In genomic region chr11:107705476-107706074, GRCm38 (mm10) we compare ENCODE assay signal across 14 mouse cellular contexts. TPM values are rescaled to one million over a fixed set of nuclear protein-coding genes. Genes with fewer than 3 reads are reported as not detected.
DNase-seq lines count a peak whose midpoint lies in the region; ATAC-seq and TF ChIP-seq lines count a peak whose summit lies in the region.
"Had no signal": no experiment of that assay in that cellular context is flagged by ENCODE, and none has a peak within 500 bp of the region (broad histone marks: within the 10 kb centered on the region; RNA-seq: fewer than 3 reads in every experiment).

No protein-coding gene starts in this region.

- TF ChIP-seq POLR2A in kidney, adult 2 months (IDR thresholded peaks at IDR 0.05; ENCODE audit: low read depth, low read length): no peak

- no peak for TF ChIP-seq CTCF in kidney, adult 2 months (conservative IDR thresholded peaks at IDR 0.05; ENCODE audit: insufficient read depth, insufficient read length, low read depth, low read length)

- intact Hi-C loops in heart, postnatal 14 days (cut with DNase I): no loop called here

- DNase-seq in kidney, adult 2 months: no peak
- DNase-seq in ZHBTc4 (ENCODE audit: low read depth, low spot score): peak; percentile 71
- DNase-seq in cerebellum, postnatal 10 days: peak; percentile 53 to 60
- no peak for DNase-seq in heart, postnatal 14 days
- DNase-seq in spleen, postnatal 4 days (ENCODE audit: low spot score in 2 of 2): no peak
- DNase-seq in urinary bladder, adult 18-20 months (ENCODE audit: low spot score in 2 of 2): no peak
- DNase-seq: adrenal gland, postnatal 36 days; thymus, adult 2 months had no signal

- peak; percentile 30; the same call in 1 of the 2 replicates for ATAC-seq in kidney, embryonic 14.5 days (ENCODE audit: low FRiP score, low TSS enrichment)
- ATAC-seq in lung, embryonic 15.5 days (ENCODE audit: borderline replicate concordance, extremely low read depth, low FRiP score, low TSS enrichment): peak; percentile 60; the same call in 1 of the 2 replicates

- H3K4me3 ChIP-seq in kidney, embryonic 14.5 days (ENCODE audit: low read length): no peak overlapping the region
- no peak overlapping the region for H3K4me3 ChIP-seq in kidney, adult 2 months (ENCODE audit: insufficient read depth, low read depth, low read length)
- H3K4me3 ChIP-seq in lung, embryonic 15.5 days: no peak overlapping the region
- H3K4me3 ChIP-seq: erythroblast, embryonic 14.5 days; hindbrain, embryonic 15.5 days; limb, embryonic 12.5 days; megakaryocyte, embryonic 14.5 days had no signal

- 43% methylated on average over 11 of the region's 11 CpGs for WGBS in kidney, embryonic 14.5 days
- WGBS in kidney, adult 2 months: 45% methylated on average over 11 of the region's 11 CpGs
- 56% methylated on average over 11 of the region's 11 CpGs for WGBS in lung, embryonic 15.5 days

- H3K36me3 ChIP-seq in kidney, embryonic 14.5 days (ENCODE audit: control insufficient read depth, insufficient read depth, low read length): no peaks in the 10 kb centered on the region
- no peaks in the 10 kb centered on the region for H3K36me3 ChIP-seq in kidney, adult 2 months (ENCODE audit: control insufficient read depth, insufficient read depth, low read length)
- no peaks in the 10 kb centered on the region for H3K36me3 ChIP-seq in lung, embryonic 15.5 days
- H3K36me3 ChIP-seq: hindbrain, embryonic 15.5 days; limb, embryonic 12.5 days had no signal

- peak overlapping the region; percentile 13; the same call in 1 of the 2 replicates for H3K9ac ChIP-seq in kidney, embryonic 14.5 days (ENCODE audit: low read depth, low read length)
- H3K9ac ChIP-seq in lung, embryonic 15.5 days: no peak overlapping the region
- H3K9ac ChIP-seq: hindbrain, embryonic 15.5 days; limb, embryonic 12.5 days had no signal

- peaks cover 15% of the 10 kb centered on the region for H3K4me1 ChIP-seq in kidney, embryonic 14.5 days (ENCODE audit: control insufficient read depth, insufficient read depth, low read length)
- H3K4me1 ChIP-seq in kidney, adult 2 months (ENCODE audit: control insufficient read depth, insufficient read depth, low read length): peaks cover 4% of the 10 kb centered on the region; the same call in 1 of the 2 replicates
- H3K4me1 ChIP-seq in lung, embryonic 15.5 days: no peaks in the 10 kb centered on the region; the same call in 1 of the 2 replicates

- H3K4me2 ChIP-seq in kidney, embryonic 14.5 days (replicated peaks; ENCODE audit: low read depth, low read length): no peak overlapping the region
- H3K4me2 ChIP-seq in lung, embryonic 15.5 days: no peak overlapping the region
- H3K4me2 ChIP-seq: hindbrain, embryonic 15.5 days; limb, embryonic 12.5 days had no signal

- H3K27me3 ChIP-seq in kidney, embryonic 14.5 days (ENCODE audit: control insufficient read depth, insufficient read depth, low read length): no peaks in the 10 kb centered on the region
- no peaks in the 10 kb centered on the region for H3K27me3 ChIP-seq in kidney, adult 2 months (replicated peaks; ENCODE audit: control insufficient read depth, insufficient read depth, low read length)
- no peaks in the 10 kb centered on the region for H3K27me3 ChIP-seq in lung, embryonic 15.5 days
- H3K27me3 ChIP-seq: hindbrain, embryonic 15.5 days; limb, embryonic 12.5 days had no signal

- peak overlapping the region; percentile 18; the same call in 1 of the 2 replicates for H3K27ac ChIP-seq in kidney, embryonic 14.5 days (ENCODE audit: low read depth, low read length)
- no peak overlapping the region for H3K27ac ChIP-seq in kidney, adult 2 months (ENCODE audit: insufficient read depth, low read depth, low read length)
- peak overlapping the region; percentile 64 for H3K27ac ChIP-seq in lung, embryonic 15.5 days
- H3K27ac ChIP-seq: hindbrain, embryonic 15.5 days; limb, embryonic 12.5 days had no signal

- no peaks in the 10 kb centered on the region for H3K9me3 ChIP-seq in kidney, embryonic 14.5 days (ENCODE audit: control insufficient read depth, low read length)
- H3K9me3 ChIP-seq in lung, embryonic 15.5 days: no peaks in the 10 kb centered on the region
- H3K9me3 ChIP-seq: hindbrain, embryonic 15.5 days; limb, embryonic 12.5 days had no signal

RNA-seq across cellular contexts. Expression of gene Cacng1, which starts 10.7 kb away (rescaled TPM):
- 0.36 TPM in 1 of 2 replicates, not detected in the other for polyA plus RNA-seq in kidney, embryonic 14.5 days (2014; fragmentation: Nextera tagmentation; extraction: Ambion mirVana)
- 0.19 and 1.4 TPM in 2 replicates for polyA plus RNA-seq in kidney, adult 2 months (2012; rRNA removed)
- 0.43 TPM in 1 of 2 replicates, not detected in the other for polyA plus RNA-seq in lung, embryonic 15.5 days (2015; fragmentation: Nextera tagmentation; extraction: Ambion mirVana)
- not detected for total RNA-seq in heart, postnatal 14 days (2021)
- polyA plus RNA-seq: erythroblast, embryonic 14.5 days had no signal

Comparison
In these comparisons a context has a peak if more than half of its experiments do, and no peak if none do; other contexts are left out.
1. DNase-seq: peak in ZHBTc4 (single experiment) and cerebellum, postnatal 10 days (2 of 2); none in kidney, adult 2 months (single experiment), heart, postnatal 14 days (0 of 2), spleen, postnatal 4 days (0 of 2) and urinary bladder, adult 18-20 months (0 of 2).